Mouse (Mus musculus) adrenal gland (tissue): ENCODE results near the gene Dlx6.

ENCODE experiments used
- intact Hi-C: fragments of 180-260 bp; cut with DNase I; formaldehyde crosslinking; loops from one replicate; pipeline ENCODE4 v1.15.1; 2025

The Dlx6 gene

GRCm38 (mm10) chr6:6859111-6859949 lies 3.8 kb upstream of the Dlx6 start:
- intact Hi-C loops, result no loop called here

- intact Hi-C loops, result no loop called here
Observed at GRCm38 (mm10) chr6:6859950-6860410, 3.2 kb upstream of the Dlx6 start.

- intact Hi-C loops, result no loop called here
Observed at GRCm38 (mm10) chr6:6860411-6861085, 2.6 kb upstream of the Dlx6 start.

GRCm38 (mm10) chr6:6861086-6861797 lies 1.9 kb upstream of the Dlx6 start:
- intact Hi-C loops, result no loop called here

- intact Hi-C loops, result no loop called here
Observed at GRCm38 (mm10) chr6:6861798-6862428, 1.2 kb upstream of the Dlx6 start.

GRCm38 (mm10) chr6:6862611-6863010 lies 523 bp upstream of the Dlx6 start:
- intact Hi-C loops, result no loop called here

GRCm38 (mm10) chr6:6863955-6864354 lies 821 bp downstream of the Dlx6 start:
- intact Hi-C loops, result no loop called here

GRCm38 (mm10) chr6:6864441-6865440 lies 1.6 kb downstream of the Dlx6 start:
- intact Hi-C loops, result no loop called here

GRCm38 (mm10) chr6:6867031-6867430 lies 3.9 kb downstream of the Dlx6 start:
- intact Hi-C loops, result no loop called here

GRCm38 (mm10) chr6:6869041-6869685 lies 6.0 kb downstream of the Dlx6 start:
- intact Hi-C loops, result no loop called here

- intact Hi-C loops, result no loop called here
Observed at GRCm38 (mm10) chr6:6869961-6870800, 7.0 kb downstream of the Dlx6 start.

- intact Hi-C loops, result no loop called here
Observed at GRCm38 (mm10) chr6:6870876-6871420, 7.8 kb downstream of the Dlx6 start.

- intact Hi-C loops, result no loop called here
Observed at GRCm38 (mm10) chr6:6871692-6872091, 8.6 kb downstream of the Dlx6 start.

- intact Hi-C loops, result no loop called here
Observed at GRCm38 (mm10) chr6:6872873-6873272, 9.7 kb downstream of the Dlx6 start.

- intact Hi-C loops, result no loop called here
Observed at GRCm38 (mm10) chr6:6873476-6874072, 10.4 kb downstream of the Dlx6 start.

- intact Hi-C loops, result no loop called here
Observed at GRCm38 (mm10) chr6:6874073-6874771, 11.1 kb downstream of the Dlx6 start.

GRCm38 (mm10) chr6:6875136-6875535 lies 12.0 kb downstream of the Dlx6 start:
- intact Hi-C loops, result no loop called here
